Mouse (Mus musculus) gastrocnemius, postnatal 4 days (tissue): ENCODE measurements around the gene Tap2. TPM values are rescaled to one million over a fixed set of nuclear protein-coding genes. Genes with fewer than 3 reads are reported as not detected.

Experiments used
- DNase-seq, 2 experiments: peaks; one replicate each; pipeline ENCODE4 v3.0.0; 2021 to 2022; ENCODE audit warnings: low spot score in 2 of 2, mixed read lengths in 2 of 2
- total RNA-seq, 2 experiments: library from RNA; stranded (reverse); gene quantifications; 2 replicates each; pipeline ENCODE4 v1.2.3; 2021

The Tap2 gene
- total RNA-seq, 2 experiments from 2014 or later, result 8.1 to 8.3 TPM

GRCm38 (mm10) chr17:34193468-34193867 is 9.9 kb upstream of the Tap2 start:
- DNase-seq, result no peak

- DNase-seq, result no peak
Observed at GRCm38 (mm10) chr17:34194723-34195122, 8.6 kb upstream of the Tap2 start.

DNA sequence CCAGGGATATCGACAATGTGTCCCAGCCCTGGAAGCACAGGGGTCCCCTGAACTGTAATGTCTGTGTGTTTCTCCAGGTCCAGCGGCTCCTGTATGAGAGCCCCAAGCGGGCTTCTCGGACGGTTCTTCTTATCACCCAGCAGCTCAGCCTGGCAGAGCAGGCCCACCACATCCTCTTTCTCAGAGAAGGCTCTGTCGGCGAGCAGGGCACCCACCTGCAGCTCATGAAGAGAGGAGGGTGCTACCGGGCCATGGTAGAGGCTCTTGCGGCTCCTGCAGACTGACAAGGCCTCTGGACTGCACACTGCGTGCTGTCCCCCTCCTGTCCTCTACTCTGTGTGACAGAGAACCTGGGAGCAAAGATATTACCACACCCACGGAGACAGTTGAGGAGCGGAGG is 6.8 kb upstream of the Tap2 start:
- DNase-seq, result no peak

- DNase-seq, result peak; percentile 69 to 85
Observed at GRCm38 (mm10) chr17:34196941-34197894, 6.1 kb upstream of the Tap2 start, which contains the start of gene Psmb8. TSS of gene Psmb8 (plus strand) at chr17:34197721.

DNA sequence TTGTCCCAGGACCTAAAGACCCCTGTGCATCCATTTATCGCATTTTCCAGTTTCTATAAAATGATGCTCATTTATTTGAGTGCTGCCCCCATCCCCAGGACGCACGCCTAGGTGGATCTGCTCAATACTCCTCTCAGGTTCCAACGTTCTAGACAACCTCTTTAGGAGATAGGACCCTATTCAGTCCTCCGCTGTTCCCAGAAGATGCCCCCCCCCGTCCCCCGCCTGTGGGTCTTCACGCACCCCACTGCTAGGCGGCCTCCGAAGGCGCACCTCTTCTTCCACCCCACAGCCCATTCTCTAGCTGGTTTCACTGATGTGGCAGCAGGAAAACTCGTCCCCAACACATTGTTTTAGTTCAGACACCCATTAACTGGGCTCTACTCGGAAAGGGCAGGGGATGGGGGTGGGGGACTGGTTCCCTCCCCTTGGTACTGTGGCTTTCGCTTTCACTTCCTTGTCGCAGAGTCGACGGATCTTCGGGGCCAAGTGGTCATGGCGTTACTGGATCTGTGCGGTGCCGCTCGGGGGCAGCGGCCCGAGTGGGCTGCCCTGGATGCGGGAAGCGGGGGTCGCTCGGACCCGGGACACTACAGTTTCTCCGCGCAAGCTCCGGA is 5.3 kb upstream of the Tap2 start:
- DNase-seq, result no peak

GRCm38 (mm10) chr17:34198521-34198912 is 4.8 kb upstream of the Tap2 start:
- DNase-seq, result no peak

DNA sequence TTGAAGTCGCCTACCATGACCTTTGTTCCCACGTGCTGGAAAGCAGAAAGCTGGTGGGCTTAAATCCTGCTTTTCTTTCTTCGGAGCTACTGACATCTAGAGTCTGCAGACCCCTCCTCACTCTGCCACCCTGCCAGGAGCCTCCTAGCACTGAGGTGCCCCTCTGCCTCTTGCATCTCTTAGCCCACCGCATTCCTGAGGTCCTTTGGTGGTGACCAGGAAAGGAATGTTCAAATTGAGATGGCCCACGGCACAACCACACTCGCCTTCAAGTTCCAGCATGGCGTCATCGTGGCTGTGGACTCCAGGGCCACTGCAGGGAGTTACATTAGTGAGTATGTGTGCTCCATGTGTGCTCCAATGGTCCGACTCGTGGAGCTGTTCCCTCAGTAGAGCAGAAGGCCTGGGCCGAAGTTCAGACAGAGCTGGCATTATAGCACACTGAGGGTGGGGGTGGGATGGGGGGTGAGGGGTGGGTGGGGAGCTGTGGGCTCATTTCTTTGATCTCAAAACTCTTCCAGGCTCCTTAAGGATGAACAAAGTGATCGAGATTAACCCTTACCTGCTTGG is 4.2 kb upstream of the Tap2 start:
- DNase-seq, result no peak

DNA sequence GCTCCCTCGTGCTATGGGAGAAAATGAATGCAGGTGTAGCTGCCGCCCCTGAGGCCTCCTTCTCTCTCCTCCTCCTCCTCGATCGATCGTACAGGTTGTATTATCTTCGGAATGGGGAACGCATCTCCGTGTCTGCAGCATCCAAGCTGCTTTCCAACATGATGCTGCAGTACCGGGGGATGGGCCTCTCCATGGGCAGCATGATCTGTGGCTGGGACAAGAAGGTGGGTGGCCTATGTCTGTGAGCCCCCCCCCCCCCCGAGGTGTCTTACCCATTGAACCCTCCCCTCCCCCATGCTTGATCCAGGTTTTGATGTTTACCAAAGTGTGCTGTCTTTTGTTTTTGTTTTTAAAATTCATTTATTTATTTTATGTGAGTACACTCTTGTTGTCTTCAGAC is 3.3 kb upstream of the Tap2 start:
- DNase-seq, result no peak

DNA sequence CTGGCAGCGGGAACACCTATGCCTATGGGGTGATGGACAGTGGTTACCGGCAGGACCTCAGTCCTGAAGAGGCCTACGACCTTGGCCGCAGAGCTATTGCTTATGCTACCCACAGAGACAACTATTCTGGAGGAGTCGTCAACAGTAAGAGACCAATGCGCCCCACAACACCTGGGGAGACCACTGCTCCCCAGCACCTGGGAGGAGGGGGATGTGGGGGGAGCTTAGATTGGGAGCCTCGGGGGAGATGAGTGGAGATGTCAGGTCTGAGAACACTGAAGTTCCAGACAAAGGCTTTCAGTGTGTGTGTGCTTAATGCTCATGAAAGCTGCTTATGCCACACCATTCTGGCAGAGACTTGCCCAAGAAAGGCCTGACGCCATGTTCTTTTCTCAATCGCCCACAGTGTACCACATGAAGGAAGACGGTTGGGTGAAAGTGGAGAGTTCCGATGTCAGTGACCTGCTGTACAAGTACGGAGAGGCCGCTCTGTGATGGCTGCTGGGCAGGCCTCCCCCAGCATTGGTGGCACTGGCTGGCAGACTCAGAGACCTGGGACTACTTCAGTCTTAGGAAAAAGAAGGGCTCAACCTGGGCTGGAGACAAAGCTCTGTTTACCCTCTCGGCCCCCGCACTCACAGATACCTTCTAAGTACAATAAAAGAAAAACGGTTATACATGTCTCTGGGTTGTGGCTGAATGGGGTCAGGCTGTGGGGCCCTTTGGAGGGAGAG is 2.4 kb upstream of the Tap2 start:
- no peak for DNase-seq

DNA sequence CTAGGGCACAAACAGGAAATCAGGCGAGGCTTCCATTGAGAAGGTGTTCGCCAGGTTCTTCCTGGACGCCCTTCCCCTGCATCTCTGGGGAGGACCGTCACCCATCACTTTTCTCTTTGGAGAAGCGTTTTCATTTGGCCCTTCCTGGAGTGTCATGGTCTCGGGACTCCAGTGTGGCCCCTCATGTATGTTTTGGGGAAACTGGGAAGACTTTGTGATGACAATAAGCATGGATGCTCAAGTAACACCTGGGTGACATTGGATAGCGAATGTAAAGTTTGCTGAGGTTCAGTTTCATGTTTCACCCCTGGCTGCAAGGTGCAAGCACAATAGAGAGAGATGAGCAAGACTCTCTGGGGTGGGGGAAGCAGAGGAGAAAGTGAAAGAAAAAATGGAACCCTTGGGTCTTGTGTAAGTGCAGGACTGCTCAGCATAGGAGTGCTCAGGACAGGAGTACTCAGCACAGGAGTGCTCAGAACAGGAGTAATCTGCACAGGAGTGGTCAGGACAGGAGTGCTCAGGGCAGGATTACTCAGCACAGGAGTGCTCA is 1.7 kb upstream of the Tap2 start:
- DNase-seq, result no peak

GRCm38 (mm10) chr17:34202760-34203442 is 426 bp upstream of the Tap2 start:
- no peak for DNase-seq

GRCm38 (mm10) chr17:34204303-34205010 is 1.1 kb downstream of the Tap2 start:
- DNase-seq, result peak; percentile 88 to 89

DNA sequence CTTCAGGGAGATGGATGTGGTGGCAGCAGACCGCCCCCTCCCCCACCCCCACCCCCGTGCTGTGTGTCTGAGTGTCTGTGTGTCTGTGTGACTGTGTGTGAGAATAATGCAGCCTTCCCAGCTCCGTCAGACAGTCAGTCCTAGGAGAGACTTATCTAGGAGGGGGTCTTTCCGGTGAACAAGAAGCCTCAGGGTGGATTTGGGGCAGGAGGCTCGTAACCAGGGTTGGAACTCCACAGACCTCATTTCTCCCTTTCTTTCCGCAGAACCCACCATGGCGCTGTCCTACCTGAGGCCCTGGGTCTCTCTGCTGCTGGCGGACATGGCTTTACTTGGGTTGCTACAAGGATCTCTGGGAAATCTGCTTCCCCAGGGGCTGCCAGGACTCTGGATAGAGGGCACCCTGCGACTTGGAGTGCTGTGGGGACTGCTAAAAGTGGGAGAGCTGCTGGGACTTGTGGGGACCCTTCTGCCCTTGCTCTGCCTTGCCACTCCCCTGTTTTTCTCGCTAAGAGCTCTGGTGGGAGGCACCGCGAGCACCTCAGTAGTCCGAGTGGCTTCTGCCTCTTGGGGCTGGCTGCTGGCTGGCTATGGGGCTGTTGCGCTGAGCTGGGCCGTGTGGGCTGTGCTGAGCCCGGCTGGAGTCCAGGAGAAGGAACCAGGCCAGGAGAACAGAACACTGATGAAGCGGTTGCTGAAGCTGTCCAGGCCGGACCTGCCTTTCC is 1.9 kb downstream of the Tap2 start:
- DNase-seq, result peak in 1 of 2 experiments; percentile 40

DNA sequence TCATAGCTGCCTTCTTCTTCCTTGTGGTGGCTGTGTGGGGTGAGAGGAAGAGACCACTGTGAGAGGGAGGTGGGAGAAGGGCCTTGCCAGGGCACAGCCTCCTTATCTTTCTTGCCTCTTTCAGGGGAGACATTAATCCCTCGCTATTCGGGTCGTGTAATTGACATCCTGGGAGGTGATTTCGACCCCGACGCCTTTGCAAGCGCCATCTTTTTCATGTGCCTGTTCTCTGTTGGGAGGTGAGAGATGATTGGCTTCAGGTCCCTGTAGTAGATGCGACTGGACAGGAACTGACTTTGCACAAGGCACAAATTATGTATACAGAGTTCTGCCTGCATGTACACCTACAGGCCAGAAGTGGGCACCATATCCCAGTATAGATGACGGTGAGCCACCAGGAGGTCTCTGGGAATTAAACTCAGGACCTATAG is 2.4 kb downstream of the Tap2 start:
- DNase-seq, result no peak

DNA sequence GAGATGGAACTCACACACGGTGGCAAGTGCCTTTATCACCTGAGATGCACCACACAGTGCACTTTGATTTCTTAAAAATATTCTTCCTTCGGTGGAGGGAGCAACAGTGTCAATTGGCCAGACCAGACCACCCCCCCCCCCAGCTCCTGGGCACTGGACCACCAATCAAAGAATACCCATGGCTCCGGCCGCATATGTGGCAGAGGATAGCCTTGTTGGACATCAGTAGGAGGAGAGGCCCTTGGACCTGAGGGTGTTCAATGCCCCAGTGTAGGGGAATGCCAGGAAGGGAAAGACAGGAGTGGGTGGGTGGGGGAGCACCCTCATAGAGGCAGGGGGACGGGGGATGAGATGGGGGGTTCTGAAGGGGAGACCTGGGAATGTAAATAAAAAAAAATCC is 3.4 kb downstream of the Tap2 start:
- no peak for DNase-seq

- DNase-seq, result no peak
Observed at GRCm38 (mm10) chr17:34207456-34207855, 4.1 kb downstream of the Tap2 start.

DNA sequence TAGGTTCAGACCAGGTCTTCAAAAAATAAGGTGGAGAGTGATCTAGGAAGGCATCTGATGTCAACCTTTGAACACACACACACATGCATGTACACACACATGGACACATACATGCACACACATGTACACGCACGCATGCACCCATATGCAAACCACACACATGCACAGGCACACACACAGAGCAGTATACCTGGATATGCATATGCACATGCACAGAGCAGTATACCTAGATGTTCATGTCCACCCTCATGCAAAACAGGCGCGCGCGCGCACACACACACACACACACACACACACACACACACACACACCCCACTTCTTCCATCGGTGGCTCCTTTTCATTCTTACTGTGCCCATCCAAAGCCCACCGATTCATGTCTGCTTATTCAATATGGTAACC is 4.5 kb downstream of the Tap2 start:
- no peak for DNase-seq

- no peak for DNase-seq
Observed at GRCm38 (mm10) chr17:34208421-34208820, 5.1 kb downstream of the Tap2 start.

- DNase-seq, result no peak
Observed at GRCm38 (mm10) chr17:34209680-34210079, 6.4 kb downstream of the Tap2 start.
